Mouse (Mus musculus) cerebellum, adult 2 months (tissue): ENCODE measurements around the gene Rnf34. TPM values are rescaled to one million over a fixed set of nuclear protein-coding genes. Genes with fewer than 3 reads are reported as not detected.

Source experiments
- DNase-seq, 2 experiments: peaks; one replicate each; pipeline ENCODE4 v3.0.0; 2021
- H3K27ac ChIP-seq: fragments of 200-500 bp; 2 replicates; pipeline ENCODE4 v1.5.1; 2012; ENCODE audit warnings: low read length, control low read depth, inconsistent platforms; ENCODE audit not compliant: insufficient read depth
- H3K27me3 ChIP-seq: fragments of 200-500 bp; 2 replicates; pipeline ENCODE4 v1.6.1; 2012; ENCODE audit warnings: inconsistent platforms, mild to moderate bottlenecking, low read length, moderate library complexity; ENCODE audit not compliant: control insufficient read depth, insufficient read depth
- H3K4me1 ChIP-seq: fragments of 200-500 bp; 2 replicates; pipeline ENCODE4 v1.6.1; 2011; ENCODE audit warnings: low read length; ENCODE audit not compliant: control insufficient read depth, insufficient read depth
- H3K4me3 ChIP-seq: fragments of 200-500 bp; replicated peaks from 2 replicates; pipeline ENCODE3; 2011; ENCODE audit warnings: mild to moderate bottlenecking, low read depth, low read length, control low read depth; ENCODE audit not compliant: insufficient read depth
- CTCF ChIP-seq: fragments of 200-500 bp; IDR thresholded peaks from 2 replicates; pipeline ENCODE4 v1.5.1; 2011; ENCODE audit warnings: low read depth, mild to moderate bottlenecking, control low read depth, low read length, moderate library complexity, borderline replicate concordance; ENCODE audit not compliant: insufficient read depth
- POLR2A ChIP-seq: fragments of 200-500 bp; IDR thresholded peaks from 2 replicates; pipeline ENCODE4 v1.6.1; 2011; ENCODE audit warnings: low read length, control low read depth, borderline replicate concordance; ENCODE audit not compliant: insufficient read depth
- WGBS: fragments of 180-500 bp; shearing (Covaris S2); methylation state at CpG from one replicate; pipeline ENCODE4 v1.1.7; 2018; 5-methylcytosine and 5-hydroxymethylcytosine counted together
- polyA plus RNA-seq: library from polyadenylated mRNA; depleted of rRNA; stranded (reverse); fragments of >200 nt; gene quantifications from 2 replicates; pipeline ENCODE4 v1.2.3, GENCODE M21; 2012

Gene Rnf34
- polyA plus RNA-seq, 1 experiment, result 44.8 TPM

- no peak overlapping the region for H3K27ac ChIP-seq
- TF ChIP-seq CTCF (no peak), POLR2A (no peak)
- DNase-seq, result no peak
- peaks cover 33% of the 10 kb centered on the region for H3K4me1 ChIP-seq
- H3K4me3 ChIP-seq, result no peak overlapping the region
- 86% methylated on average over 9 of the region's 9 CpGs for WGBS
- no peaks in the 10 kb centered on the region for H3K27me3 ChIP-seq
These were observed 37.2 kb downstream of the Rnf34 start for GRCm38 (mm10) chr5:122887033-122887432.

GRCm38 (mm10) chr5:122887926-122888611 is 38.2 kb downstream of the Rnf34 start:
- no peak overlapping the region for H3K4me3 ChIP-seq
- H3K4me1 ChIP-seq, result peaks cover 24% of the 10 kb centered on the region
- WGBS, result 49% methylated on average over 8 of the region's 8 CpGs
- H3K27me3 ChIP-seq, result no peaks in the 10 kb centered on the region
- DNase-seq, result no peak
- H3K27ac ChIP-seq, result peak overlapping the region; percentile 16
- TF ChIP-seq POLR2A (no peak), CTCF (no peak)

- TF ChIP-seq CTCF, result no peak
- TF ChIP-seq POLR2A, result no peak
- 16% methylated on average over 16 of the region's 16 CpGs for WGBS
- DNase-seq, result peak; percentile 63 to 64
- Histone ChIP-seq H3K4me3 (no peak overlapping the region), H3K27me3 (no peaks in the 10 kb centered on the region), H3K27ac (peak overlapping the region; percentile 51), H3K4me1 (peaks cover 21% of the 10 kb centered on the region)
These were observed 38.9 kb downstream of the Rnf34 start for GRCm38 (mm10) chr5:122888612-122889214.

GRCm38 (mm10) chr5:122890396-122890795 is 40.5 kb downstream of the Rnf34 start:
- no peak overlapping the region for H3K4me3 ChIP-seq
- DNase-seq, result no peak
- TF ChIP-seq CTCF (no peak), POLR2A (no peak)
- peaks cover 21% of the 10 kb centered on the region for H3K4me1 ChIP-seq
- no peaks in the 10 kb centered on the region for H3K27me3 ChIP-seq
- 84% methylated on average over 2 of the region's 2 CpGs for WGBS
- no peak overlapping the region for H3K27ac ChIP-seq

- DNase-seq, result no peak
- no peak for TF ChIP-seq CTCF
- TF ChIP-seq POLR2A, result no peak
- H3K4me1 ChIP-seq, result peaks cover 9% of the 10 kb centered on the region
- 94% methylated on average over 6 of the region's 6 CpGs for WGBS
- H3K27ac ChIP-seq, result no peak overlapping the region
- no peaks in the 10 kb centered on the region for H3K27me3 ChIP-seq
- no peak overlapping the region for H3K4me3 ChIP-seq
These were observed 43.4 kb downstream of the Rnf34 start for GRCm38 (mm10) chr5:122893270-122893669.

- Histone ChIP-seq H3K4me1 (peaks cover 3% of the 10 kb centered on the region), H3K27ac (no peak overlapping the region), H3K27me3 (no peaks in the 10 kb centered on the region), H3K4me3 (no peak overlapping the region)
- TF ChIP-seq POLR2A (no peak), CTCF (peak; percentile 64)
- WGBS, result 91% methylated on average over 5 of the region's 5 CpGs
- peak; percentile 53 to 67 for DNase-seq
These were observed 44.3 kb downstream of the Rnf34 start for GRCm38 (mm10) chr5:122894007-122894637.

- no peak for DNase-seq
- TF ChIP-seq CTCF (no peak), POLR2A (no peak)
- Histone ChIP-seq H3K27me3 (no peaks in the 10 kb centered on the region), H3K4me1 (no peaks in the 10 kb centered on the region; the same call in 1 of the 2 replicates), H3K4me3 (no peak overlapping the region), H3K27ac (no peak overlapping the region)
- WGBS, result 69% methylated on average over 4 of the region's 4 CpGs
These were observed 45.0 kb downstream of the Rnf34 start for GRCm38 (mm10) chr5:122894821-122895220.
